ENCODE assay signal across 27 mouse cellular contexts in the genomic region with DNA sequence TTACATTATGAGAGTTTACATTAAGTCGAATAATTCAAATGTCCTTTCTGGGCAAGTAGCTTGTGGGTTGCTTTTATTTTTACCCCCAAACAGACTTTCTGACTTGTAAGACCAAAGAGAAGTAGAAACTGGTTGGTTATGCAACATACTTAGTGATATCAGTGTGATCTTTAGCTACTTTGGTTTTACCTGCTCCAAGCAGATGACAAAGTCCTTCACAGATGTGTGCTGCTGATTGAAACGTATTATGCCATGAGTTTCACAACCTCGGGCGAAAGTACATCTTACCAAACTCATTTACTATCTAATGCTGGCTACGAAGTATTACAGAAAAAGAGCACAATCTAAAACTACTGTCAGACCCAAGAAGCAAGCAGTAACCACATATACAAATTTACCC. TPM values are rescaled to one million over a fixed set of nuclear protein-coding genes. Genes with fewer than 3 reads are reported as not detected.
A peak's percentile ranks its signal among the peaks of the same experiment; 100 is the strongest.
DNase-seq lines count a peak whose midpoint lies in the region; ATAC-seq and TF ChIP-seq lines count a peak whose summit lies in the region.
"Had no signal": no experiment of that assay in that cellular context is flagged by ENCODE, and none has a peak within 500 bp of the region (broad histone marks: within the 10 kb centered on the region; RNA-seq: fewer than 3 reads in every experiment).

No protein-coding gene starts in this region.

- intact Hi-C loops in gastrocnemius, adult 2 months (cut with DNase I) = no loop called here
- intact Hi-C loops in gastrocnemius, postnatal 36 days (cut with DNase I) = no loop called here

- no peak overlapping the region for H3K4me3 ChIP-seq in gastrocnemius, adult 2 months
- 0 out of 2 replicates have a peak overlapping the region, but pooled peaks have one; percentile 97 for H3K4me3 ChIP-seq in liver, embryonic 15.5 days (replicated peaks)
- H3K4me3 ChIP-seq in hindbrain, embryonic 14.5 days (replicated peaks; ENCODE audit: low read length) = no peak overlapping the region
- H3K4me3 ChIP-seq in midbrain, embryonic 10.5 days = no peak overlapping the region

- peaks cover 9% of the 10 kb centered on the region; the same call in 1 of the 2 replicates for H3K27me3 ChIP-seq in liver, embryonic 15.5 days
- H3K27me3 ChIP-seq in hindbrain, embryonic 14.5 days (ENCODE audit: control insufficient read depth, insufficient read depth, low read length) = peaks cover 6% of the 10 kb centered on the region; the same call in 1 of the 2 replicates
- H3K27me3 ChIP-seq in midbrain, embryonic 10.5 days (ENCODE audit: low read depth, poor library complexity, severe bottlenecking) = no peaks in the 10 kb centered on the region
- H3K27me3 ChIP-seq: Patski had no signal

- no peak for ATAC-seq in liver, embryonic 15.5 days (ENCODE audit: insufficient read depth)
- ATAC-seq in hindbrain, embryonic 14.5 days (ENCODE audit: low FRiP score) = no peak
- ATAC-seq: CD4-positive, CD25-positive, alpha-beta regulatory T cell, adult 4 months; forebrain, embryonic 14.5 days; Patski had no signal

- peaks cover 51% of the 10 kb centered on the region for H3K4me1 ChIP-seq in liver, embryonic 15.5 days (replicated peaks)
- H3K4me1 ChIP-seq in hindbrain, embryonic 14.5 days (replicated peaks; ENCODE audit: control insufficient read depth, insufficient read depth, low read length) = peaks cover 16% of the 10 kb centered on the region
- peaks cover 24% of the 10 kb centered on the region for H3K4me1 ChIP-seq in midbrain, embryonic 10.5 days

- no peak overlapping the region for H3K9ac ChIP-seq in liver, embryonic 15.5 days
- no peak overlapping the region for H3K9ac ChIP-seq in hindbrain, embryonic 14.5 days

- TF ChIP-seq CTCF in gastrocnemius, adult 2 months (IDR thresholded peaks at IDR 0.05) = no peak

- no peak for DNase-seq in gastrocnemius, adult 2 months
- no peak for DNase-seq in gastrocnemius, postnatal 10 days
- peak; percentile 70 for DNase-seq in 416B (ENCODE audit: low read depth)
- peak; percentile 86 for DNase-seq in fat pad, adult 2 months (ENCODE audit: extremely low read depth, low read depth, low spot score)
- DNase-seq in hindbrain, embryonic 14.5 days (ENCODE audit: low spot score) = no peak
- DNase-seq in midbrain, embryonic 10.5 days (ENCODE audit: low spot score) = no peak
- DNase-seq in gastrocnemius, postnatal 36 days = no peak
- DNase-seq: adrenal gland, adult 8-10 months; cerebellum, adult 18-20 months; cerebellum, postnatal 25 days; embryo, embryonic 11 days; heart, postnatal 14 days; kidney, adult 2 months; kidney, postnatal 10 days; lung, adult 18-20 months; midbrain, embryonic 14.5 days; right cerebral cortex, postnatal 14 days; spleen, adult 18-20 months had no signal

- peak overlapping the region; percentile 92; the same call in 1 of the 2 replicates for H3K4me2 ChIP-seq in liver, embryonic 15.5 days
- H3K4me2 ChIP-seq in hindbrain, embryonic 14.5 days (replicated peaks) = no peak overlapping the region

- no peaks in the 10 kb centered on the region for H3K36me3 ChIP-seq in liver, embryonic 15.5 days (replicated peaks)
- H3K36me3 ChIP-seq in hindbrain, embryonic 14.5 days (replicated peaks; ENCODE audit: control insufficient read depth, insufficient read depth) = no peaks in the 10 kb centered on the region
- H3K36me3 ChIP-seq in midbrain, embryonic 10.5 days = no peaks in the 10 kb centered on the region
- H3K36me3 ChIP-seq: hindbrain, embryonic 13.5 days had no signal

- 33% methylated on average over 5 of the region's 5 CpGs for WGBS in liver, embryonic 15.5 days (ENCODE audit: insufficient replicate concordance)
- 95% methylated on average over 5 of the region's 5 CpGs for WGBS in hindbrain, embryonic 14.5 days
- WGBS in midbrain, embryonic 10.5 days = 93% methylated on average over 5 of the region's 5 CpGs

- H3K9me3 ChIP-seq in liver, embryonic 15.5 days (replicated peaks) = no peaks in the 10 kb centered on the region
- no peaks in the 10 kb centered on the region for H3K9me3 ChIP-seq in hindbrain, embryonic 14.5 days (ENCODE audit: control insufficient read depth, low read length)
- H3K9me3 ChIP-seq in midbrain, embryonic 10.5 days (replicated peaks) = no peaks in the 10 kb centered on the region
- H3K9me3 ChIP-seq: embryonic facial prominence, embryonic 13.5 days; heart, embryonic 13.5 days; hindbrain, embryonic 13.5 days; limb, embryonic 10.5 days; megakaryocyte, embryonic 14.5 days had no signal

- H3K27ac ChIP-seq in gastrocnemius, adult 2 months = peak overlapping the region; percentile 98
- peak overlapping the region; percentile 84 for H3K27ac ChIP-seq in liver, embryonic 15.5 days (replicated peaks)
- no peak overlapping the region for H3K27ac ChIP-seq in hindbrain, embryonic 14.5 days
- no peak overlapping the region for H3K27ac ChIP-seq in midbrain, embryonic 10.5 days (replicated peaks)
- H3K27ac ChIP-seq: embryonic facial prominence, embryonic 13.5 days had no signal

RNA-seq across cellular contexts. Expression of gene Sec24a, which starts 5.8 kb away (rescaled TPM):
- 10 to 100 TPM; 41.1 to 56.0 TPM for total RNA-seq in gastrocnemius, adult 2 months (2021)
- total RNA-seq in gastrocnemius, postnatal 10 days (2021) = 10 to 100 TPM; 21.7 to 24.0 TPM
- polyA plus RNA-seq in liver, embryonic 15.5 days (2015; fragmentation: Nextera tagmentation; extraction: Ambion mirVana) = 7.0 and 7.3 TPM in 2 replicates
- 17.4 and 17.7 TPM in 2 replicates for polyA plus RNA-seq in hindbrain, embryonic 14.5 days (2014; fragmentation: Nextera tagmentation; extraction: Ambion mirVana)
- 12.9 and 14.8 TPM in 2 replicates for polyA plus RNA-seq in midbrain, embryonic 10.5 days (2016; fragmentation: Nextera tagmentation; extraction: Ambion mirVana)
- total RNA-seq in gastrocnemius, postnatal 36 days (2021) = 10 to 100 TPM; 38.8 to 42.3 TPM

RNA-seq across cellular contexts. Expression of gene Sar1b, which starts 5.9 kb away (rescaled TPM):
- total RNA-seq in gastrocnemius, adult 2 months (2021) = 100 to 1,000 TPM; 439 to 509 TPM
- 100 to 1,000 TPM; 119 to 133 TPM for total RNA-seq in gastrocnemius, postnatal 10 days (2021)
- polyA plus RNA-seq in liver, embryonic 15.5 days (2015; fragmentation: Nextera tagmentation; extraction: Ambion mirVana) = 73.7 and 77.0 TPM in 2 replicates
- polyA plus RNA-seq in hindbrain, embryonic 14.5 days (2014; fragmentation: Nextera tagmentation; extraction: Ambion mirVana) = 225 TPM in 2 replicates
- polyA plus RNA-seq in midbrain, embryonic 10.5 days (2016; fragmentation: Nextera tagmentation; extraction: Ambion mirVana) = 124 and 125 TPM in 2 replicates
- total RNA-seq in gastrocnemius, postnatal 36 days (2021) = 100 to 1,000 TPM; 428 to 446 TPM

Comparison
In these comparisons a context has a peak if more than half of its experiments do, and no peak if none do; other contexts are left out.
1. DNase-seq: peak in 416B (single experiment) and fat pad, adult 2 months (single experiment); none in gastrocnemius, adult 2 months (single experiment), gastrocnemius, postnatal 10 days (single experiment), hindbrain, embryonic 14.5 days (single experiment), midbrain, embryonic 10.5 days (single experiment) and gastrocnemius, postnatal 36 days (0 of 2).
2. H3K27ac ChIP-seq: peak in gastrocnemius, adult 2 months (single experiment) and liver, embryonic 15.5 days (single experiment); none in hindbrain, embryonic 14.5 days (single experiment) and midbrain, embryonic 10.5 days (single experiment).